Mouse (Mus musculus): ENCODE data around the gene BC117090. TPM values are rescaled to one million over a fixed set of nuclear protein-coding genes. Genes with fewer than 3 reads are reported as not detected.

Gene BC117090
- polyA plus RNA-seq (2014; fragmentation: Illumina TruSeq; extraction: RNeasy Lipid Tissue Mini Kit (QIAGEN cat#74804); ENCODE audit: low read depth, low replicate concordance) = not detected

GRCm38 (mm10) chr16:36334232-36334631 is at the start of gene BC117090:
Gene BC117090 (minus strand): TSS chr16:36334332.

GRCm38 (mm10) chr16:36367648-36368047 is 33.5 kb upstream of the BC117090 start, which contains the start of gene BC100530:
Gene BC100530 (minus strand): TSS chr16:36367748.

DNA sequence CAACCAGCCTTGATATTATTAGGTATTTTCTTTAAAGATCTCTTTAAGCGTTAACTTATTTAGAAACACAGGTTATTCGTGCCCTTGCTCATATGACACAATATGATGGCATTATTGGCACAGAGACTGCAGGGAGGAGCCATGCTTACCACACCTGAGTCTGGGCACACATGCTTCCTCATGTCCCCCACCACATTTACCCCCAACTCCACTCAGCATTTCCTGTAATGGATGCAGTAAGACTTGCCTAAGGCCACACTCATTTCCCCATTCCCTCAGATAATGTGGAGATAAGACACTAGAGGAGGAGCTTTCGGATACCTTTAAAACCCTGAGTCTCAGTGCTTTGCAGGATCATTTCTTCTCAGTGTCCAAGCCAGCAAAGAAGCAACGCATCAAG is 57.3 kb downstream of the BC117090 start, which contains the start of gene Stfa1:
Stfa1 (plus strand) TSS at position 156 of the 400 bp plus-strand sequence.

Other genes with a start within 250 kb of the BC117090 start
- not detected for gene Csta1, start 203.1 kb downstream of the BC117090 start, polyA plus RNA-seq (2014; fragmentation: Illumina TruSeq; extraction: RNeasy Lipid Tissue Mini Kit (QIAGEN cat#74804); ENCODE audit: low read depth, low replicate concordance)
- not detected for gene Stfa2l1, start 177.5 kb downstream of the BC117090 start, polyA plus RNA-seq (2014; fragmentation: Illumina TruSeq; extraction: RNeasy Lipid Tissue Mini Kit (QIAGEN cat#74804); ENCODE audit: low read depth, low replicate concordance)
- gene Gm5483, start 150.1 kb downstream of the BC117090 start, polyA plus RNA-seq (2014; fragmentation: Illumina TruSeq; extraction: RNeasy Lipid Tissue Mini Kit (QIAGEN cat#74804); ENCODE audit: low read depth, low replicate concordance) = not detected
- not detected for gene Gm5416, start 123.9 kb downstream of the BC117090 start, polyA plus RNA-seq (2014; fragmentation: Illumina TruSeq; extraction: RNeasy Lipid Tissue Mini Kit (QIAGEN cat#74804); ENCODE audit: low read depth, low replicate concordance)
- not detected for gene 2010005H15Rik, start 112.9 kb downstream of the BC117090 start, polyA plus RNA-seq (2014; fragmentation: Illumina TruSeq; extraction: RNeasy Lipid Tissue Mini Kit (QIAGEN cat#74804); ENCODE audit: low read depth, low replicate concordance)
- gene Stfa1, start 57.4 kb downstream of the BC117090 start, polyA plus RNA-seq (2014; fragmentation: Illumina TruSeq; extraction: RNeasy Lipid Tissue Mini Kit (QIAGEN cat#74804); ENCODE audit: low read depth, low replicate concordance) = not detected
- gene BC100530, start 33.4 kb upstream of the BC117090 start, polyA plus RNA-seq (2014; fragmentation: Illumina TruSeq; extraction: RNeasy Lipid Tissue Mini Kit (QIAGEN cat#74804); ENCODE audit: low read depth, low replicate concordance) = not detected
- gene Stfa2, start 74.1 kb upstream of the BC117090 start, polyA plus RNA-seq (2014; fragmentation: Illumina TruSeq; extraction: RNeasy Lipid Tissue Mini Kit (QIAGEN cat#74804); ENCODE audit: low read depth, low replicate concordance) = not detected
- not detected for gene Stfa3, start 121.1 kb upstream of the BC117090 start, polyA plus RNA-seq (2014; fragmentation: Illumina TruSeq; extraction: RNeasy Lipid Tissue Mini Kit (QIAGEN cat#74804); ENCODE audit: low read depth, low replicate concordance)
- not detected for gene Casr, start 227.8 kb upstream of the BC117090 start, polyA plus RNA-seq (2014; fragmentation: Illumina TruSeq; extraction: RNeasy Lipid Tissue Mini Kit (QIAGEN cat#74804); ENCODE audit: low read depth, low replicate concordance)